Mouse (Mus musculus): ENCODE measurements around the gene Cd82. TPM values are rescaled to one million over a fixed set of nuclear protein-coding genes. Genes with fewer than 3 reads are reported as not detected.

Cd82 gene
- total RNA-seq, 2 experiments from 2014 or later = 11.3 to 22.8 TPM

GRCm38 (mm10) chr2:93421320-93421719, 41.6 kb downstream of the Cd82 start:
- peak; percentile 66 for ATAC-seq (replicated peaks; ENCODE audit: poor library complexity, severe bottlenecking)

- no peak for ATAC-seq (replicated peaks; ENCODE audit: poor library complexity, severe bottlenecking)
Observed at GRCm38 (mm10) chr2:93419971-93420370, 43.0 kb downstream of the Cd82 start.

GRCm38 (mm10) chr2:93418396-93418795, 44.5 kb downstream of the Cd82 start:
- peak; percentile 71 for ATAC-seq (replicated peaks; ENCODE audit: poor library complexity, severe bottlenecking)

GRCm38 (mm10) chr2:93416874-93417709, 45.8 kb downstream of the Cd82 start:
- no peak for ATAC-seq (replicated peaks; ENCODE audit: poor library complexity, severe bottlenecking)

GRCm38 (mm10) chr2:93415281-93415680, 47.7 kb downstream of the Cd82 start:
- peak; percentile 41; the same call in 1 of the 2 replicates for ATAC-seq (replicated peaks; ENCODE audit: poor library complexity, severe bottlenecking)

- no peak for ATAC-seq (replicated peaks; ENCODE audit: poor library complexity, severe bottlenecking)
Observed at GRCm38 (mm10) chr2:93414163-93414562, 48.8 kb downstream of the Cd82 start.

GRCm38 (mm10) chr2:93413367-93414014, 49.4 kb downstream of the Cd82 start:
- ATAC-seq (replicated peaks; ENCODE audit: poor library complexity, severe bottlenecking) = peak; percentile 56

- ATAC-seq (replicated peaks; ENCODE audit: poor library complexity, severe bottlenecking) = no peak
Observed at GRCm38 (mm10) chr2:93412101-93412500, 50.8 kb downstream of the Cd82 start.

- no peak for ATAC-seq (replicated peaks; ENCODE audit: poor library complexity, severe bottlenecking)
Observed at GRCm38 (mm10) chr2:93410899-93411570, 51.9 kb downstream of the Cd82 start.

GRCm38 (mm10) chr2:93405017-93405425, 57.9 kb downstream of the Cd82 start:
- no peak for ATAC-seq (replicated peaks; ENCODE audit: poor library complexity, severe bottlenecking)

- no peak for ATAC-seq (replicated peaks; ENCODE audit: poor library complexity, severe bottlenecking)
Observed at GRCm38 (mm10) chr2:93404169-93404568, 58.8 kb downstream of the Cd82 start.

GRCm38 (mm10) chr2:93403267-93403666, 59.7 kb downstream of the Cd82 start:
- ATAC-seq (replicated peaks; ENCODE audit: poor library complexity, severe bottlenecking) = no peak

- no peak for ATAC-seq (replicated peaks; ENCODE audit: poor library complexity, severe bottlenecking)
Observed at GRCm38 (mm10) chr2:93391198-93391597, 71.7 kb downstream of the Cd82 start.

GRCm38 (mm10) chr2:93390170-93390926, 72.6 kb downstream of the Cd82 start:
- ATAC-seq (replicated peaks; ENCODE audit: poor library complexity, severe bottlenecking) = no peak

GRCm38 (mm10) chr2:93386958-93387357, 76.0 kb downstream of the Cd82 start:
- ATAC-seq (replicated peaks; ENCODE audit: poor library complexity, severe bottlenecking) = no peak

GRCm38 (mm10) chr2:93383831-93384230, 79.1 kb downstream of the Cd82 start:
- no peak for ATAC-seq (replicated peaks; ENCODE audit: poor library complexity, severe bottlenecking)

GRCm38 (mm10) chr2:93380680-93381089, 82.3 kb downstream of the Cd82 start:
- no peak for ATAC-seq (replicated peaks; ENCODE audit: poor library complexity, severe bottlenecking)

- ATAC-seq (replicated peaks; ENCODE audit: poor library complexity, severe bottlenecking) = no peak
Observed at GRCm38 (mm10) chr2:93377797-93378196, 85.1 kb downstream of the Cd82 start.

- ATAC-seq (replicated peaks; ENCODE audit: poor library complexity, severe bottlenecking) = no peak
Observed at GRCm38 (mm10) chr2:93377157-93377556, 85.8 kb downstream of the Cd82 start.

- ATAC-seq (replicated peaks; ENCODE audit: poor library complexity, severe bottlenecking) = no peak
Observed at GRCm38 (mm10) chr2:93372872-93373271, 90.1 kb downstream of the Cd82 start.
